Mouse (Mus musculus) layer of hippocampus, postnatal 25 days (tissue): ENCODE data around the gene Hspb8. TPM values are rescaled to one million over a fixed set of nuclear protein-coding genes. Genes with fewer than 3 reads are reported as not detected.
"Not testable (repeated sequence)": the region's sequence is repeated elsewhere in the genome, so short reads cannot be mapped to it uniquely, and the experiment has no call there.

Source experiments
- DNase-seq, 2 experiments: peaks; one replicate each; pipeline ENCODE4 v3.0.0; 2022; ENCODE audit warnings: mixed read lengths in 2 of 2, low spot score in 1 of 2; ENCODE audit errors: extremely low spot score in 1 of 2
- total RNA-seq, 2 experiments: library from RNA; stranded (reverse); gene quantifications; 2 replicates each; pipeline ENCODE4 v1.2.3; 2021

The Hspb8 gene
- total RNA-seq, 2 experiments from 2014 or later = 11.7 to 13.6 TPM

GRCm38 (mm10) chr5:116396104-116396503 is 26.6 kb downstream of the Hspb8 start:
- DNase-seq = no peak

- no peak for DNase-seq
Observed at GRCm38 (mm10) chr5:116392603-116393002, 30.1 kb downstream of the Hspb8 start.

GRCm38 (mm10) chr5:116389856-116390542 is 32.7 kb downstream of the Hspb8 start:
- peak; percentile 17 to 25 for DNase-seq

- no peak for DNase-seq
Observed at GRCm38 (mm10) chr5:116389321-116389720, 33.3 kb downstream of the Hspb8 start.

GRCm38 (mm10) chr5:116387302-116387935 is 35.2 kb downstream of the Hspb8 start:
- no peak for DNase-seq

- peak; percentile 30 to 78 for DNase-seq
Observed at GRCm38 (mm10) chr5:116386020-116386419, 36.6 kb downstream of the Hspb8 start.

GRCm38 (mm10) chr5:116382646-116383045 is 40.0 kb downstream of the Hspb8 start:
- DNase-seq = not testable (repeated sequence)

GRCm38 (mm10) chr5:116381726-116382125 is 40.9 kb downstream of the Hspb8 start:
- DNase-seq = no peak

- DNase-seq = no peak
Observed at GRCm38 (mm10) chr5:116381217-116381616, 41.4 kb downstream of the Hspb8 start.

GRCm38 (mm10) chr5:116380384-116380783 is 42.3 kb downstream of the Hspb8 start:
- DNase-seq = no peak

- no peak for DNase-seq
Observed at GRCm38 (mm10) chr5:116378872-116379271, 43.8 kb downstream of the Hspb8 start.

- no peak for DNase-seq
Observed at GRCm38 (mm10) chr5:116367923-116368322, 54.7 kb downstream of the Hspb8 start.

GRCm38 (mm10) chr5:116366889-116367682 is 55.6 kb downstream of the Hspb8 start:
- DNase-seq = no peak

GRCm38 (mm10) chr5:116361342-116361741 is 61.3 kb downstream of the Hspb8 start:
- no peak for DNase-seq

- no peak for DNase-seq
Observed at GRCm38 (mm10) chr5:116360751-116361150, 61.9 kb downstream of the Hspb8 start.

Other genes starting within 250 kb of the Hspb8 start
- under 1 TPM; 0.23 to 0.25 TPM for gene Ccdc60, start 133.9 kb downstream of the Hspb8 start, total RNA-seq
- gene Srrm4, start 169.0 kb upstream of the Hspb8 start, total RNA-seq = 10 to 100 TPM; 23.0 to 30.1 TPM